Mouse (Mus musculus) heart, postnatal 14 days (tissue): Measurements from ENCODE around the gene Sh3gl2. TPM values are rescaled to one million over a fixed set of nuclear protein-coding genes. Genes with fewer than 3 reads are reported as not detected.

ENCODE experiments used
- DNase-seq, 2 experiments: peaks; one replicate each; pipeline ENCODE4 v3.0.0; 2021 to 2022
- intact Hi-C: fragments of 180-260 bp; cut with DNase I; formaldehyde crosslinking; loops from one replicate; pipeline ENCODE4 v1.15.1; 2025
- long read RNA-seq, 2 experiments: library from polyadenylated mRNA; stranded (forward); transcript quantifications; one replicate each; pipeline ENCODE4 v2.0.0; 2021
- total RNA-seq, 2 experiments: library from RNA; stranded (reverse); gene quantifications; 2 replicates each; pipeline ENCODE4 v1.2.3; 2021

Sh3gl2 gene
- total RNA-seq: 1 to 10 TPM; 1.8 to 3.4 TPM
- long read RNA-seq, experiment 1: 0 reads
- long read RNA-seq, experiment 2, partial matches to known transcripts: 0 of 3 reads
- long read RNA-seq, experiment 2, other reads (novel, unspliced or antisense): 3 of 3 reads

DNA sequence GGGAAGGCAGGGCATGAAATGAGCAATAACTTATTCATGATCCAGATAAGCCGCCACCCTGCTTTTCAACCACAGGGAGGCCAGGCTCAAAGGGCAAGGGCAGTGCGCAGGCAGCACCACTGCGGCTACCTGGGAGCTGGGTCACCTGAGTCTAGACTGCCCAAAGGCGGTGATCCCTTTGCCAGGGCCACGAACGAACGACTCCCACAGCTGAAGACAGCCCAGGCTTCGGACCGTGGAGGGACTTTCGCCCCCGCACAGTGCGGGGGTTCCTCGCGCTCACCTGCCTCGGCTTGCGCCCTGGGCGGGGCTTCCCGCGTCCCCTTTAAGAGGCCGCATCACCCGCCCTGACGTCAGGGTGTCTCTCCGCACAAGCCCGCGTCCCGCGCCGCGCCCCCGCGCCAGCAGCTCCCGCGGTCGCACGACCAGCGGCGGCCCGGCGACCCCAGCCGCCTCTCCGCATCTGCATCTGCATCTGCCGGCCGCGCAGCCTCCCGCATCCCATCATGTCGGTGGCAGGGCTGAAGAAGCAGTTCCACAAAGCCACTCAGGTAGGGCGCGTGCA, at the start of gene Sh3gl2:
TSS of gene Sh3gl2 (plus strand) at position 56 of the 565 bp plus-strand sequence.
- DNase-seq: peak; percentile 13 to 33
- intact Hi-C loops: no loop called here

- intact Hi-C loops: loop anchor here (5.0 to 10.0 kb wide), 2 partner anchors 174 to 656 kb away; no protein-coding TSS in a partner anchor
- DNase-seq: no peak
Observed at GRCm38 (mm10) chr4:85161156-85161555, 43.8 kb upstream of the Sh3gl2 start.

DNA sequence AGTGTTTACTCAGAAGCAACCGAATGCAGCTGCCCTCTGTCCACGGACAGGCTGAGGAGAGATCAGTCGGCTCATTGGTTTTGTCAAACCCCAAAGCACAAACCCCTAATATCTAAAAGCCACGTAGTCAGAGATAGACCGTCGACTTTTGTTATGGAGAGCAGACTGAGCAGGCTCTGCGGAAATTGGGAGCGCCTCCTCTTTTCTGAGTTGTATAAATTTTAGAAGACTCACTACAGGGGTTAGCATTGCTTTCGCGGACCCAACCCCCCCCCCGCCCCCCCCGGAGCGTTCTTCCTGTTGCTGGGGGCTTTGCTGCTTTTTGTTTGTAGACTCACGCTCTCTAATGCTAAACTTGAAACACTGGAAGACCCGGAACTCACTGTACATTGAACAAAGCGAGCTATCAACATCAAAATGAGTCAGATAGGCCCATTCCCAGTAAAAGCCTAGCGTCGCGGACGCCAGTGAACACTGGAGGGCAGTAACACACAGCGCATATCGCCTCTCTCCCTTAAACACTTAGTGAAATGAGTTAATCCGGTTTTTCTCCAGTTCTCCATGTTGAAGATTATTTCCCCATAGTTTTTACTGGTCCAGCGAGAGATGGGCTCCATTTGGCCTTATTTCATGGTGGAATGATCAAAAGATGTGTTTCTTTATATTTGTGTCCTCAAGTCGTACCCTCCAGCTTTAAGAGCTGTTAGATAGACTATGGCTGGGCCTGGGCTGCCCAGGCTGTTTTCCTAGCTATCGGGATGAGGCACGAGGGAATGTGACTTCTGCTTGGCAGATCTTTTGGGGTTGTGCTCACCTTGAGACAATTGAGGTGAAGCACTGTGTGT, 42.2 kb upstream of the Sh3gl2 start:
- DNase-seq: peak; percentile 24 to 47
- intact Hi-C loops: loop anchor here (2.0 to 10.0 kb wide), 3 partner anchors 172 to 655 kb away; no protein-coding TSS in a partner anchor

DNA sequence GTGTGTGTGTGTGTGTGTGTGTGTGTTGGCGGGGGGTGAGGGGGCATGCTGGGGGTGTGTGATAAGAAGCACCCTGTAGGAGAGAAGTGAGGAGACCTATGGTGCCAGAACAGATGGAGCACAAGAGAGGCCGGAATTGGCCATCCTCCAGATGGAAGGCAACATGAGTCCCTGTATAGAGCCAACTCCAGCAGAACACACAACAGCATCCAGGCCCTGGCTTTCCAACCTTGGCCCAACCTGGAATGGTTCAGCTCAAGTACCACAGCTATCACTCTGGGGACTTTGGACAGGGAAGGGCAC, 41.7 kb upstream of the Sh3gl2 start:
- peak in 1 of 2 experiments; percentile 4 for DNase-seq
- intact Hi-C loops: loop anchor here (2.0 to 10.0 kb wide), 3 partner anchors 172 to 654 kb away; no protein-coding TSS in a partner anchor

GRCm38 (mm10) chr4:85168001-85168400, 36.9 kb upstream of the Sh3gl2 start:
- intact Hi-C loops: loop anchor here (10.0 kb wide), 1 partner anchor 167 kb away; no protein-coding TSS in a partner anchor

GRCm38 (mm10) chr4:85175466-85175865, 29.5 kb upstream of the Sh3gl2 start:
- intact Hi-C loops: no loop called here

More at GRCm38 (mm10) chr4:85168001-85168400, 36.9 kb upstream of the Sh3gl2 start:
- DNase-seq: no peak

GRCm38 (mm10) chr4:85178394-85179051, 26.4 kb upstream of the Sh3gl2 start:
- DNase-seq: no peak
- intact Hi-C loops: no loop called here

More at GRCm38 (mm10) chr4:85175466-85175865, 29.5 kb upstream of the Sh3gl2 start:
- no peak for DNase-seq

DNA sequence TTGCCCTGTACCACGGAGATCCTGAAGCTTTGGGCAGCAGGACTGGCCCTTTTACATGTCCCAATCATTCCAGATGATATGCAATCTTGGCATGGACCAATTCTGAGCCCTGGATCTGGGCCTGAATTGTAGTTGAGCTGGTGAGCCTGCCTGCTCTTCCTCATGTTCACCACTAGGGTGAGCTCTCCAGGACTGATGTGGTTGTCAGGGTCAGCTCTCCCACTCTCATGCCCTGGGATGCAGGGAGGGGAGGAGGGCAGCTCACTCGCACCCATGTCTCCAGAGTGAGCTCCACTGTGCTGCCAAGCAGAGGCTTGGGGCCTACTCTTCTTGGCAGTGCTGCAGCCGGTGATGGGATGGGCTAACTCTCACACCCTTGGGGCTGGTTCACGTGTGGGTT, 18.9 kb upstream of the Sh3gl2 start:
- no peak for DNase-seq
- intact Hi-C loops: no loop called here

DNA sequence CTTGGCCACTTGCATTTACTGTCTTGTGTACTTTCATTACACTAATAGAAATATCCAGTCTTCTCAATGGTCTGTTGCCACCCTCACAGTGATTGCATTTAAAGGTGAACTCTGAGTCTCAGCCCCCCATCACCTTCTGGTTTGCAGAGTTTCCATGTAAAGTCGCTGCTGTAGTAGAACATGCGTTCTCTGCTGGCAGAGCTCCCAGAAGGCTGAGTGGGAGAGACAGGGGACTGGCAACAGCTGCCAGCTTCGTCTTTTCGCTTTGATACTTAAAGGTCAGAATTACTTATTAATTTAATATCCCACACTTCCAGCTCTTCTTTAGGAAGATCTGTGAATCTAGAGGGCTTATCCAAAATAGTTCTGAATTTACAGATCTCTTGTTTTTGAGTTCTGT, 8.7 kb upstream of the Sh3gl2 start:
- intact Hi-C loops: no loop called here
- DNase-seq: peak; percentile 24 to 37

- intact Hi-C loops: no loop called here
- DNase-seq: no peak
Observed at GRCm38 (mm10) chr4:85198431-85198830, 6.5 kb upstream of the Sh3gl2 start.

DNA sequence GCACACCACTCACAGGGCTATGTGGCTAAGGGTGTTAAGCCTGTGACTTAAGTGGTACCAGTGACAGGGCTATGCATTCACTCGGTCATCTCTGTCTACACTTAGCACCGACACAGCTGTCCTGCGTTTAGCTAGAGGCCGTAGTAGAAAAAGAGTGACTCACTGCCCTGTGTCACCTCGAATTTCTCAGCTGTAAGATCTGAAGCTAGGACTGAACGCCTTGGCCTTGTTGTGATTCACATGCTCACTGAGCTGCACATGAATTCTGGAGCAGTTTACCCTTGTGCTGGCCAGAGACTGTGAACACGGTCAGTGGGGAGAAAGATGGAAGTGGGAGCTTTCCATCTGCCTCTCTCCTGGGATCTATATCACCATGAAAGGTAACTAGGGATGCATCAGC, 2.3 kb upstream of the Sh3gl2 start:
- intact Hi-C loops: no loop called here
- DNase-seq: no peak

GRCm38 (mm10) chr4:85205636-85206211, 798 bp downstream of the Sh3gl2 start:
- peak in 1 of 2 experiments; percentile 10 for DNase-seq
- intact Hi-C loops: no loop called here

DNA sequence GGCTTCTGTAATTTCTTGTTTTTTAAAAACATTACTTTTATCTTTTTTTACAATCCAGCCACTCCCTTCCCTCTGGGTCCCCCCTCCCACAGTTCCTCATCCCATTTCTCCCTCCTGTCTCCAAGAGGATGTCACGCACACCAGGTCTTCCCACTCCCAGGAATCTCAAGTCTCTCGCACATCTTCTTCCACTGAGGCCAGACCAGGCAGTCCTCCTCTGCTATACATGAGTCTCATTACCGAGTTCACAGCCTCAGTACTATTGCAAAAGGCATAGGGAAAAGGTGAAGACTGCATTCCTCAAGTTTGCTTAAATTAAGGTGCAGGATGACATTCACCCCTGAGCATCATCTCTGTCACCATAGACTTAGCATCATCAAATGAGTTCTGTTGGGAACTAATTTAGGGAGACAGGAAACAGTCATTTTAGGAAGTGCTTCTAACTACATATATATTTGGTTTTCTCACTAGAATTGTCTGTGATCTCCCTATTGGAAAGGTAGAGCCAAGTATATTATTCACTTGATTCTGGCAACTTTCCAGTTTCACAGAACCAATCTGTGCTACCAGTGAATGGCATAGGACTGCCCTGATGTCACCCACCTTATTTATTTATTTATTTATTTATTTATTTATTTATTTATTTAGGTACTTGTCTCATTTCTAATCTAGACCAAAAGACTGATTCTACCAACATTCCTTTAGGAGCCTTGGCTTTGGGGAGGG, 1.9 kb downstream of the Sh3gl2 start:
- intact Hi-C loops: no loop called here

GRCm38 (mm10) chr4:85207515-85207914, 2.6 kb downstream of the Sh3gl2 start:
- intact Hi-C loops: no loop called here
- DNase-seq: no peak

More for the DNA sequence above, 1.9 kb downstream of the Sh3gl2 start:
- no peak for DNase-seq

GRCm38 (mm10) chr4:85208531-85208930, 3.6 kb downstream of the Sh3gl2 start:
- intact Hi-C loops: no loop called here
- no peak for DNase-seq

DNA sequence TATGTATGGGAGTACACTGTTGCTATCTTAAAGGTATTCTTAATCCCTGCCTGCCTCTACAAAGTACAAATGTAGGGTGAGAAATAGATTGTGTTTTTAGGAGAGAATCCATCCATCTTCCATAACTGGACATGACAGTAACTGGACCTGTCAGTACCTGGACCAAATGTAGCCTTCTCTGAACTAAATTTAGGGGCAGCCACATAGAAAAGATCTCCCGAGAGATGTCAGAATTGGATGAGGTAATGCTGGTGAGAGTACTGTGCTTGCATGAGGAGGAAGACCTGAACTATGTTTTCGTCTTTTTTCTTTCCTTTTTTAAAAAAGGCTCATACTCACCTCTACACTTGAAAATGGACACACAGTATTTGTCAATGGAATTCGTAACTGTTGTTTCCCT, 6.0 kb downstream of the Sh3gl2 start:
- intact Hi-C loops: no loop called here

DNA sequence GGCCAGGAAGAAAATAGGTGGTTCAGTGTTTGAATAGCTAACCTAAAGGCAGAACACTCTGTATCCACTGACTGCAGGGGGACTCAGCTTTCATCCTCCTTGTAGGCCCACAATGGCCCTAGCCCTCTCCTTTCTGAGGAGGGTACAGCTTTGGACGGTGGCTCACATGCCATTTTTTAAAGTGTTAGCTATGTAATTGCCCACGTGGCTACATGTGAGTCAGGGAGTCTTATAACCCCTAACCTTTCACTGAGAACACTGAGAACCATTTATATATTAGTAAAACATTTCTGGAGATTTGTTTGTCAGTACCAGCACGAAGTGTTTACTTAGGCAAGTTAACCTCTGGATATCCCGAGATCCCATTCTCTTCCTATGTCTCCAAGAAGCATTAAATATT, 12.1 kb downstream of the Sh3gl2 start:
- no peak for DNase-seq
- intact Hi-C loops: no loop called here

More for the DNA sequence above, 6.0 kb downstream of the Sh3gl2 start:
- no peak for DNase-seq

DNA sequence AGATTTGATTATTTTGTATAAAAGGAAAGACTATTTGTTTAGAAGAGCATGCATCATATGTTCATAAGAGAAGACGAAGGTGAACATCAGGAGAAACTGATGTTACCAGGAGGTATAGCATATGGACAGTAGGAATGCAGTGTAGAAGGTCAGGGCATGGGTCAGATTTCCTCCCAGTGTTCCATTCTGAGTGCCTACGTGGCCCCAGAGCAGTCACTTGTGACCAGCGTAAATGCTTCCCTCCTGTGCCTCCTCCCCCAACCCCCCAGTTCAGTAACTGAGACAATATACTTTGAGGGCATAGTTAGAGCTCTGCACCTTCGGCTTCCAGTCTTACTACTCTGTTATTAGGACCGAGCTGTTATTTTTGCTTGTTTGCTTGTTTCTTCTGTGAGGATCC, 17.8 kb downstream of the Sh3gl2 start:
- intact Hi-C loops: no loop called here

GRCm38 (mm10) chr4:85226731-85227130, 21.8 kb downstream of the Sh3gl2 start:
- intact Hi-C loops: no loop called here
- DNase-seq: no peak

More for the DNA sequence above, 17.8 kb downstream of the Sh3gl2 start:
- DNase-seq: no peak
